Mouse (Mus musculus): ENCODE measurements around the gene Sppl2b. TPM values are rescaled to one million over a fixed set of nuclear protein-coding genes. Genes with fewer than 3 reads are reported as not detected.
A peak's percentile ranks its signal among the peaks of the same experiment; 100 is the strongest.
"Not testable (repeated sequence)": the region's sequence is repeated elsewhere in the genome, so short reads cannot be mapped to it uniquely, and the experiment has no call there.

Gene Sppl2b
- total RNA-seq, 2 experiments from 2014 or later, result 26.0 to 27.7 TPM

DNA sequence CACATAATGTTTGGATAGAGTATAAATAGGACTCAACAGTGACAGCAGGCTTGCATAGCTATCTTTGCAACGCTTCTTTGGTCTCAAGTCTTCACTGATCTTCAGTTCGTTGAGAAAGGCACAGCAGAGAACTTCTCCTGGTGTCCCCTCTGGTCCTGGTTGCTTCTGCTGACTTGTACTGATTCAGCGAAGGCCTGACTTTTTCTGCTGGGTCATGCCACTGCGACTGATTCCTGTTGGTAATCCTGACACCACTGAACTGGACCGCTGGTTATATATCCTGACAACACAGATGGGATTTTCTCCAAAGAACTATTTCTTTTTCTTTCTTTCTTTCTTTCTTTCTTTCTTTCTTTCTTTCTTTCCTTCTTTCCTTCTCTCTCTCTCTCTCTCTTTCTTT, 32.5 kb upstream of the Sppl2b start:
- DNase-seq, result no peak
- intact Hi-C loops (cut with DNase I), result loop anchor here (5.0 kb wide), 1 partner anchor 175 kb away; no protein-coding TSS in a partner anchor

DNA sequence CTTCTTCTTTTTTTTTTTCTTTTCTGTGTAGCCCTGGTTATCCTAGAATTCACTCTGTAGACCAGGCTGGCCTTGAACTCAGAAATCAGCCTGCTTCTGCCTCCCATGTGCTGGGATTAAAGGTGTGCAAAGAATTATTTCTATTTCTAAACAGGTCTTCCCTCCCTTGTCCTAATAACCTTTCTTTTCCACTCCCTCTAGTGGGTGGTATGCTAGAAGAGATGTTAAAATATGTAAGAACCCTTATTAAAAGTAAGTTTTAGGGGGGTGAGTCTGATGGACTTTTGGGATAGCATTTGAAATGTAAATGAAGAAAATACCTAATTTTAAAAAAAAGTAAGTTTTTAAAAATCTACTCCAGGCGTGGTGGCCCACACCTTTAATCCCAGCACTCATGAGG, 31.8 kb upstream of the Sppl2b start:
- DNase-seq, result no peak
- intact Hi-C loops (cut with DNase I), result loop anchor here (5.0 kb wide), 1 partner anchor 174 kb away; no protein-coding TSS in a partner anchor

DNA sequence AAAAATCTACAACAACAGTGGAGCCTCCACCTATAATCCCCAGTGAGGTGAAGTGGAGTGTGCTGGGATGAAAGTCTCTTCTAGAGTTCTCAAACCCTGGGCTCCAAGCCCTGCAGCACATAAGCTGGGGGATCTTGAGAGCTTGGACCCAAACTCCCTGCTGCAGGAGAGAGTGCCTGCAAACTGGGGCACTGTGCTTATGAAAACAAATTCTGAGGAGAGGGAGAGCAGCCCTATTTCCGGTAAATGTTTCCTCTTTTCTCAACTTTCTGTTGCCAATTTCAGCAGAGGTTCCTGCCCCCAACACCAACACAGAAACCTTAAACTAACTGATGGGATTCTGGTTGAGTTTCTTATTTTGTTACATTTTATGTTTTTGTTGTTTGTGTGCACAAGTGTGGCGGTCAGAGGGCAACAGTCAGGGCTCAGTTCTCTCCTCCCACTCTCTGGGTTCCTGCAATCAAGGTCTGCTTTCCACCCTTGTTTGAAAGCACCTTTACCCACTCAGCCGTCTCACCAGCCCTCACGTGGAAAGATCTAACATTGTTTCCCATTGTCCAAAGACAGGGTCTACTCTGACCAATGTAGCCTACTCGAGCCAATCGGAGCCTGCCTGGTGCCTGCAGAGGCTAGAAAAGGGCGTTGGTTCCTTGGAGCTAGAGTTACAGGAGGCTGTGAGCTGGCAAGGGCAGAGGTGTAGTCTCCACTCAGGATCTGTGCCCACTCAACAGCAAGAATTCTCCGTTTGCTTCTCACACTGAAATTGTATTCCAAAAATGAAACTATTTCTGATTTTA, 31.0 kb upstream of the Sppl2b start:
- intact Hi-C loops (cut with DNase I), result loop anchor here (1.0 to 5.0 kb wide), 2 partner anchors 52 to 173 kb away; no protein-coding TSS in a partner anchor
- no peak for DNase-seq

DNA sequence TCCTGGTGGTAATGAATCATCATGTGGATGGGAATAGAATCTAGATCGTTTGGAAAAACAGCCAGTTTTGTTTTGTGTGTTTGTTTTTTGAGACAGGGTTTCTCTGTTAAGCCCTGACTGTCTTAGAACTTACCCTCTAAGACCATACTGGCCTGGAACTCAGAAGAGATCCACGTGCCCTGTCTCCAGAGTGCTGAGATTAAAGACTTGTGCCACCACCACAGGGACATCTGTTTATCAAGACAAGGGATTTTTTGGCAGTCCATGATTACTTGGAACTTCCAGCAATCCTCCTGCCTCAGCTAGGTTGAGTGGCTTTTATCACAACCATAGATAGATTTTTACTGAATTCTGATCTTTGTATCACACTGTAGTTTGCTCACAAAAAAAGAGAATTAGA, 30.2 kb upstream of the Sppl2b start:
- no peak for DNase-seq
- intact Hi-C loops (cut with DNase I), result loop anchor here (1.0 to 5.0 kb wide), 2 partner anchors 51 to 172 kb away; no protein-coding TSS in a partner anchor

DNA sequence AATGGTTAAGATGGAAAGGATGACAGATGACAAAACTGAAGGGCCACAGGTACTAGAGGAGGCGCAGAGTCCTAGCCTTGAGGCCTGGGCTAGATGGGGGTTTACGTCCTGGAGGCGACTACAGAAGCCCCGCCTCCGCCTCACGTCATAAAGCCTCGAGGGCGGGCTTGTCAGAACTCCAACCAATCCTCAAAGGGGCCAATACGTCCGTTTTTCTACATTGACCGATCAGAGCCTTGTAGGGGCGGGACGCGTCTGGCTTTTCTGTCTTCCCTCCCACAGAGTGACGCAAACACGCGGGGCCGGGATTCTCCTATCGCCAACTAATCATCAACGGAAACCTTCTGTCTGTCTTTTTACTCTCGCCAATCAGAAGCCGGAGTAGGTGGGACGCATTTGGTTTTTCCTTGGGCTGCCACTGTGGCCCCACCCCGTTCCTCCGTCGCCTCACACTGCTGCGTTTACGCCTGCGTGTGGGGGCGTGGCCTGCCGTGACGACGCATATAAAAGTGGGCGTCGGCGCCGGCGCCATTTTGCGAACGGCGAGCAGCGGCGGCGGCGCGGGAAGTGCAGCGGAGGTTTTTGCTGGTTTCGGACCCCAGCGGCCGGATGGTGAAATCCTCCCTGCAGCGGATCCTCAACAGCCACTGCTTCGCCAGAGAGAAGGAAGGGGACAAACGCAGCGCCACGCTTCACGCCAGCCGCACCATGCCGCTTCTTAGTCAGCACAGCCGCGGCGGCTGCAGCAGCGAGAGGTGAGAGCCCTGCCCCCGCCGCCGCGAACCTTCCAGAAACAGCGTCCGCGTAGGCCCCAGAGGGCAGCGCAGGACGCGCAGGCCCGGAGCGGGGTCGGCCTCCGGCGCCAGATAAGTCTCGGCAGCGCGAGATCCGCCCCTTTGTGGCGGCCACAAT, 28.7 kb upstream of the Sppl2b start, which contains the start of gene Oaz1:
TSS of gene Oaz1 (plus strand) at position 506 of the 912 bp plus-strand sequence.
- intact Hi-C loops (cut with DNase I), result loop anchor here (2.0 kb wide), 1 partner anchor 28 kb away; the partner anchor contains the start of genes Lsm7 and Sppl2b
- peak; percentile 99 for DNase-seq

DNA sequence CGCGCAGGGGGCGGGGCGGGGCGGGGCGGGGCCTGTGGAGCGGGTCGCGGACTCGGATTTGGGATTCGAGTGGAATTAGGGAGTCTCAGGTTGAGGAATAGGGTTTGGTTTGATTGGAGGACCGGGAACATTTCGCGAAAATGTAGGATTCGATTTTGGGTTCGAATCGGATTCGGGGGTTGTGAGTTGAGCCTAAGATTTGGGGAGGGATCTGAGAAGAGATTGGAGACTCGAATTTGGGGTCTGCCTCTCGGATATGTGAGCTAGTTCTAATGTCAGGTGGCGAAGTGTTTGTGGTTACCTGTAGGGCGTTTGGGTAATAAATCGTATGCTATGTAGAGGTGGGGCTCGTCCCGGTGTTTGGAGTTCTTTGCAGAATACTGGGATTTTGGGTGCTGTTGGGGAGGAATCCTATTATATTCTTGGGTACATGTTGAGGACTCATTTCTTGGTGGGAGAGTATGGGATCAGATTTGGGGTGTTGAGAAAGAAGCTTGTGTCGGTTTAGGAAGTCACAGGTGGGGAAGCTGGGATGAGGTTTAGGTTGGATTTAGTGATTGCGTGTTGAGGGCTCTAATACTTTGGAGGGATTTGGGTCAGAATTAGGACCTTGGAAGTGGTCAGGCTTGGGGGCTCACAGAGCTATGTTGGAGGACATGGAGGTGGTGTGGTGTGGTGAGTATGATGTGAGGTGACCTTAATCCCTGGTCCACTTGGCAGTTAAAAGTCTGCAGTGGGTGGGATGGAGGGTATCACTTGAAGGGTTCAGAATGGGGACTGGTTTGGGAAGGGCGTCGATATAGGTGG, 27.8 kb upstream of the Sppl2b start:
- no peak for DNase-seq
- intact Hi-C loops (cut with DNase I), result loop anchor here (2.0 kb wide), 1 partner anchor 28 kb away; the partner anchor contains the start of genes Lsm7 and Sppl2b

DNA sequence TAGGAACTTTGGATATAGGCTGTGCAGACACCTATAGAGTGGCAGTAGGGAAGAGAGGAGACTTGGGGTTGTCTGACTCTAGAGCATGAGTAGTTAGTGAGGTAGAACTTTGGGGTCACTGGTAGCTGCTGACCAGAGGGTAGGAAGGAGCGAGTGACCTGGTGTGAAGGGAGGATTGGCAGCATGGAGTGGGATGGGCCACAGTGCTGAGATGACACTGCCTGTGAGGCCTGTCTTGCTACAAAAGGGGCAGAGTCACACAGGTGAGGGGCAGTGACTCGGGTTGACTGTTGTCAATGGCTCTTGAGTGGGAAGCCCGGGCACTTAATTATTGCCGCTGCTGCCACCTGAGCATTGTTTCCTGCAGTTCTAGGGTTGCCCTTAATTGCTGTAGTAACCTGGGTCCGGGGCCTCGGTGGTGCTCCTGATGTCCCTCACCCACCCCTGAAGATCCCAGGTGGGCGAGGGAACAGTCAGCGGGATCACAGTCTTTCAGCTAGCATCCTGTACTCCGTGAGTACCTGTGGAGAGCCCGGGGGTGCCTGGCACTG, 27.1 kb upstream of the Sppl2b start:
- no peak for DNase-seq
- intact Hi-C loops (cut with DNase I), result loop anchor here (2.0 kb wide), 1 partner anchor 27 kb away; the partner anchor contains the start of genes Lsm7 and Sppl2b

DNA sequence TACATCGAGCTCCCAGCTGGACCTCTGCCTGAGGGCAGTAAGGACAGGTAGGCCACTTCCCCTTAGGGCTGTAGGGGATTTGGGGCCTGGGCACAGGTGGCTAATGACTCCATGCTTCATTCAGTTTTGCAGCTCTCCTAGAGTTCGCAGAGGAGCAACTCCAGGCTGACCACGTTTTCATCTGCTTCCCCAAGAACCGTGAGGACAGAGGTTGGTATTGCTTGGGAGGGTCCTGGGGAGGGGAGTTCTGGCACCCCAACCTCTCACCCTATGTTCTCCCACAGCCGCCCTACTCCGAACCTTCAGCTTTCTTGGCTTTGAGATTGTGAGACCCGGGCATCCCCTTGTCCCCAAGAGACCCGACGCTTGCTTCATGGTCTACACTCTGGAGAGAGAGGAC, 26.5 kb upstream of the Sppl2b start:
- intact Hi-C loops (cut with DNase I); DNase-seq: not testable (repeated sequence)

DNA sequence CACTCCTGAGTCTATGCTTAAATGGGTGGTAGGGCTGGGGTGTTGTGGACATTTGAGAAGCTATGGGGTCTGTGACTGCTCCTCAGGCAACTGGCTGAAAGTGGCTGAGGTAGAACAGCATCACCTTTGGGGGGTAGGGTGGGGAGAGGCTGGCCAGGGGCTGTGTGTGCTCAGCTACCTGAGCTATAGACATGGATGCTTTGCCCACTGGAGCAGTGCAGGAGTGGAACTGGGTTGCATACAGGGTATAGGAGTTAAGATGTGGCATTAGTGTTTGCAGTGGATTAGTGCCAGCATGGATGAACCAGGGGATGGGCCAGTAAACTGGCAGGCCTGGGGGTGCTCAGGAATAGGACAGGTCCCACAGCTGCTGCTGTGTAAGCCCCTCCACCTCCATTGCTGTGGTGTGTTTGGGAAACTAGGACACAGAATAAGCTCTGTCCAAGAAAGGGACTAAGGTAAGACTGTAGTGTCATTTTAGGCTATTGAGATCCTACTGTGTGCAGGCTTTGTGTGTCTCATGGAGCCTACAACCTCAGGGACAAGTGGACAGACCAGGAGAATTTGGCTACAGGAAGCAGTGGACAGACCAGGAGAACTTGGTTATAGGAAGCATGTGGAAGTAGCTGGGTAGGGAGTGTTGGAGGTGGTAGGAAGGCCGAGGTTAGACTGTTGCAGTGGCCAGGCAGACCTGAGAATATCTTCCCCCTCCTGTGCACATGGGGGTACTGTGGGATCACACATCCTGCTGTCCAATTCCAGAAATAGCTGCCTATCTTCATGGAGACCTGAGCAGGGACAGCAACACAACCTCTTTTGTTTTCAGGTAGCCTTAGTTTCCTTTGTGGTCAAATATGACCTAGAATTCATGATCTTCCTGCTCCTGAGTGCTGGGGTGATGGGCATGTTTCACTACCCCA, 25.5 kb upstream of the Sppl2b start:
- intact Hi-C loops (cut with DNase I), result no loop called here

DNA sequence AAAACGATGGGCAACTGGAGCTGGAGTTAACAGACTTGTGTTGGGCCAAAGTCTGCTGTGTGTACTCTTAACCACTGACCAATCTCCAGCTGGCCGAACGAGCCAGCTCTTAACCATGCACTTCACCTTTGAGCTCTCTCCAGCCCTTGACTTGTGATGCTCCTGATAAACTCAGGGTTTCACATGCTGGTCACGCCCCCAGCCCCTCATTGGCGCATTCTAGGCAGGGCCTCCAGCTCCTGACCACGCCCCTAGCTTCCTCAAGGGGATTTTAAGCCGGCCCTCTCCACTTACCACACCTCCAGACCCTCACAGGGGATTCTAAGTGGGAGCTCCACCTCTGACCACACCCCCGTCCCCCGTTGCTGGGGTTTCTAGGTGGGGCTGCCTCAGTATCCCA, 23.9 kb upstream of the Sppl2b start:
- DNase-seq, result no peak
- intact Hi-C loops (cut with DNase I), result no loop called here

More for the DNA sequence above, 25.5 kb upstream of the Sppl2b start:
- no peak for DNase-seq

DNA sequence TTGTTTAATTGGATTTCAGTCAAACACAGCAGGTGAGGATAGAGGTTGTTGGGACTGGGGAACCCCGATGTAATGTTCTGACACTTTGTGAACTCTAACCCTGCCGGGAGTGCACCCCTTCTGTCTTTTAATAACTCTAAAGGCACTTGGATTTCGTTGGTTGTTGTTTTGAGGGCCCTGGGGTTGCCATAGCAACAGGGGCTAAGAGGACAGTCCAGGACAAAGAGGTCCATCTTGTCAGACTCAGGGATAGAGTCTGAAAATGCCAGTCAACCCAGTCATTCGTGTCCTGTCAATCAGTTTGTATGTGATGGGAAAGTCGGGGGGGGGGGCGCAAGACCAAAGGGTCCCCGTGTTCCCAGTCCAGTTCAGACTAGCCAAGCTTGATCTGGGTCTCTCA, 22.3 kb upstream of the Sppl2b start:
- intact Hi-C loops (cut with DNase I), result no loop called here
- no peak for DNase-seq

DNA sequence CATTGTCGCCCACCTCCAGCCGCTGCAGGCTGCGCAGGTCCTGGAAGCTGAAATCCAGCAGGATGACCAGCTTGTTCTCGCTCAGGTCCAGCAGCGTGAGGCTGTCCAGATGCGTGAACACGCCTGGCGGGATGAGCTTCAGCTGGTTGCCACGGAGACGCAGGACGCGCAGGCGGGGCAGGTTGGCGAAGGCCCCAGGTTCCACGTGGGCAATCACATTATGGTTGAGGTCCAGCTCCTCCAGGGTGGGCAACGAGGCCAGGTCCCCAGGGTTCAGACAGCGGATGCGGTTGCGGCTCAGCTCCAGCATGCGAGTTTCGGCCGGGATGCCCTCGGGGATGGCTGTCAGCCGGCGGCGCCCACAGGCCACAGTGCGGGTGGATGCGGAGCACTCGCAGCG, 19.5 kb upstream of the Sppl2b start:
- intact Hi-C loops (cut with DNase I), result no loop called here
- no peak for DNase-seq

DNA sequence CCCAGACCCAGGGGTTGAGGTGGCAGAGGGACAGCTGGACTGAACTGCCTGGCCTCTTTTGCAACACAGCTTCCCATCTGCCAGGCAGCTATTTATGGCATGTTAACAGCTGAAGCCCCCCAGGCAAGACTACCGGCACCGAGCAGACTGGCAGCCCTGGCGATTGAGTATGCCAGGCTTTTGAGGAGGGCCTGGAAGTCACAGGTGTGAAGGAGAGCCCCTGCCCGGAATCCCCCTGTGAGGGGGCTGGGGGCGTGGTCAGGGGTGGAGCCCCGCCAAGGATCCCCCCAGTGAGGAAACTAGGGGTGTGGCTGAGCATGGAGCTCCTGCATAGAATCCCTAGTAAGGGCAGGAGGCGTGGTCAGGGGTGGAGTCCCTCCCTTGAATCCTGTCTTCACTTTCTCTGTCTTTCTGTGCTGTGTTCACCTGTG, 18.1 kb upstream of the Sppl2b start:
- DNase-seq, result no peak

DNA sequence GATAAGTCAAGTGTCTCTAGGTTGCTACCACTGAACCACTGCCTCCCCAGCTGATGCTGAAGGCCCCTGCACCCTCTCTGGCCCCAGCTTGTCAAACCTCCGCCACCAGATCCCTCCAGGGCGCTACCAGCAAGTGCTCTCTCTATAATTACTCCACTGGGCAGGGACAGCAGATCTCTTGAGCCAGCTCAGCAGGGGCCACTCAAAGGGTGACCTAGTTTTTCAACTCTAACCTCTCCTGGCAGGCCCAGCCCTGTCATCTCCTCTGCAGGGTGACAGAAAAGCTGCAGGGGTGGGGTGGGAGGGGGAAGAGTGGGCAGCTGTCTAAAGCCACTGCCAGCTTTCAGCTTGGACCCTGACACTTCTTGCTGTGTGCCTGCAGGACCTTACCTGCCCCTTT, 17.2 kb upstream of the Sppl2b start:
- intact Hi-C loops (cut with DNase I), result no loop called here

More for the DNA sequence above, 18.1 kb upstream of the Sppl2b start:
- intact Hi-C loops (cut with DNase I), result no loop called here

DNA sequence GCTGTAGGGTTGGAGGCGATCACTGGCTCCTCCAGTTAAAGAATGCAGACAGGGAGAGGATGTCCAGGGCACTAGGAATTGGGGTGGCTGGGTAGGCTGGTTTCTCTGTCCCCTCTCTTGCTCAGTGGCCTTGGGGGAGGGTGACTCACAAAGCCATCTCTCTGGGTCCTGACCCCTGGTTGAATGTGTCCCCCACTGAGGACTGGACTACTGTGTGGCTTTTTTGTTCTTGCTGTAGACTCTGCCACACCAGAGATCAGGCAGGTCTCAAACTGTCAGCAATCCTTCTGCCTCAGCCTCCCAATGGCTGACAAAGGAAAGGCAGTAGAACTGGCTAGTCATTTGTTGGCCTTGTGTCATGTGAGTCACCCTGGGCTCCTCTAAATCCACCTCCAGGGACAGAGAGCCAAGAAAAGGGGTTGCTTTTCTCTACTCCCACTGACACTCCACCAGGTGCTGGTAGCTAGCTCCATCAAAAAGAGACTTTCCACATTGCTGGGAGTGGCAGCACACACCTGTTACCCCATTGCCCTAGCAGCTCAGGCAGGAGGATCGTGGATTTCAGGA, 16.6 kb upstream of the Sppl2b start:
- DNase-seq, result no peak
- intact Hi-C loops (cut with DNase I), result no loop called here

More for the DNA sequence above, 17.2 kb upstream of the Sppl2b start:
- DNase-seq, result peak; percentile 66 to 78

DNA sequence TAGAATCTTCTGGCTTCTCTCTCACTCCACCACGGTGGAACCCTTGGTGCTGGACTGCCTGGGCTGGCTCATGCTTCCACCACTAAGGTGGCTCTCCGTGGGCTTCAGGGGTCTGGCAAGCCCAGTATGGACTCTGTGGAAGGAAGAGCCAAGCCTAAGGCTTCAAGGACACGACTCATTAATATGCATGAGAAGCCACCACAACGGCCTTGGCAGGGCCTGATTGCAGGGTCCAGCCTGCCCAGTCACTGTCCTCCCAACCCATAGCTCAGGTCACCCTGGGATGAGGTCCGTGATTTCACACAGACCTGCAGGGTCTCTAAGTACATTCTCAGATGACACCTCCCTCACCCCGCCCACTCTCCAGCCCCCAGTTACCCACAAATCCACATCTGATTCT, 15.2 kb upstream of the Sppl2b start:
- intact Hi-C loops (cut with DNase I), result no loop called here
- DNase-seq, result no peak

DNA sequence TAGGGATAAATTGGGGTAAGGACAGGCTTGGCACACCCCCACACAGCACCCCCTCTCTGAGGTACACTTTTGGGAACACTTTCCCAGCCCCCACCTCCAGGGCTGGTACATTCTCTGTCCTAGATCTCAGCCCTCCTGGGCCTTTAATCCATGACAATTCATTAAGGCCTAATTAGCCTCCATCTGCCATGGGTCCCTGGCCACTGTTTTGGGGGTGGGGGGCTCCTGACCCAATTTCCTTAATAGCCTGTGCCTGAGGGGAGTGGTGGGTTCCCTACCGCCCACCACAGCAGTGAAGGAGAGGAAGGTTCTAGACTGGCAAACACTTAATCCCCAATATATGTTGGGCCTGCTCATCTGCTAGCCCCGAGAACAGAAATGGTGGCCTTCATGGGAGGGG, 13.4 kb upstream of the Sppl2b start:
- DNase-seq, result no peak
- intact Hi-C loops (cut with DNase I), result no loop called here

DNA sequence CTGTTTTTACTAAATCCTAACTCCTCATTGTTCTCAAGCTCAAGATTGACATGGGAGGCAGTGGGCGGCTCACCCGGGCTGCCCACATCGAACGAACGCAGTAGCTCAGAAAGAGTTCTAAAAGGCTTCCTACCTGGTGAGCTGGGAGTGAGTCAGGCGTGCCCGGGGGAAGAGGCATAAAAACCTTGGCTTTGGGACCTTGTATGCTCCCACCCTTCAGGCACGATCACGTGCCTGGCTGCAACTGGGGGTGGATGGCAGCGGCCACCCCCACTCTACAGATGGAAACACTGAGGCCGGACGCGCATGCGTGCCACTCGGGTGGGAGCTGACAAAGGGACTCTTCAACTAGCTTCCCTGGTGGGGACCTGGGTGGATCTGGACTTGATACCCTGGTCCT, 12.7 kb upstream of the Sppl2b start:
- intact Hi-C loops (cut with DNase I), result no loop called here
- DNase-seq, result no peak
